Mouse (Mus musculus) liver, embryonic 14.5 days (tissue): ENCODE measurements at regions not wholly inside any gene's neighbourhood (a gene's known extent, or its start where the extent isn't known, plus 50 kb on each side); places are given as distances from the start of the nearest gene placed in this dataset.

Experiments used
- ATAC-seq: fragments of 200-750 bp; cut with Nextera tagmentation; 2 replicates; pipeline ENCODE4 v1.8.0; 2017; ENCODE audit warnings: moderate number of reproducible peaks, mild to moderate bottlenecking, moderate library complexity; ENCODE audit not compliant: insufficient read depth
- DNase-seq, 3 experiments: peaks; one replicate each; pipeline ENCODE4 v3.0.0-alpha.2; 2012 to 2013; ENCODE audit warnings: low read depth in 3 of 3, low spot score in 3 of 3
- H3K27ac ChIP-seq: fragments of 300-500 bp; sonication (generic); 2 replicates; pipeline ENCODE4 v1.5.1; 2014; ENCODE audit warnings: moderate library complexity, mild to moderate bottlenecking, control low read depth, inconsistent platforms
- H3K27me3 ChIP-seq: fragments of 300-500 bp; sonication (generic); 2 replicates; pipeline ENCODE4 v1.6.1; 2014; ENCODE audit warnings: mild to moderate bottlenecking, low read length, moderate library complexity; ENCODE audit not compliant: control insufficient read depth, insufficient read depth
- H3K36me3 ChIP-seq: fragments of 300-500 bp; sonication (generic); replicated peaks from 2 replicates; pipeline ENCODE4 v1.6.1; 2014; ENCODE audit warnings: low read depth; ENCODE audit not compliant: control insufficient read depth, insufficient read depth
- H3K4me1 ChIP-seq, 2 experiments: fragments of 200-500 bp in 1 of 2; fragments of 300-500 bp in 1 of 2; sonication (generic) in 1 of 2; replicated peaks; 2 replicates each; pipeline ENCODE4 v1.6.1; 2012 to 2014; ENCODE audit warnings: antibody characterized with exemption in 1 of 2, inconsistent platforms in 1 of 2, low read length in 1 of 2; ENCODE audit not compliant: control insufficient read depth in 2 of 2, insufficient read depth in 2 of 2
- H3K4me2 ChIP-seq: fragments of 300-500 bp; sonication (generic); 2 replicates; pipeline ENCODE4 v1.6.1; 2014; ENCODE audit warnings: low read depth, mild to moderate bottlenecking, control low read depth, moderate library complexity
- H3K4me3 ChIP-seq, 2 experiments: fragments of 200-500 bp in 1 of 2; fragments of 300-500 bp in 1 of 2; sonication (generic) in 1 of 2; 2 replicates each; pipeline ENCODE4 v1.5.1; 2012 to 2014; ENCODE audit warnings: low read depth in 2 of 2, low read length in 2 of 2, mild to moderate bottlenecking in 2 of 2, control low read depth in 1 of 2, inconsistent platforms in 1 of 2, moderate library complexity in 1 of 2; ENCODE audit not compliant: insufficient read depth in 1 of 2
- H3K9ac ChIP-seq: fragments of 300-500 bp; sonication (generic); replicated peaks from 2 replicates; pipeline ENCODE4 v1.6.1; 2014; ENCODE audit warnings: mild to moderate bottlenecking, control low read depth, moderate library complexity
- H3K9me3 ChIP-seq: fragments of 300-500 bp; sonication (generic); 2 replicates; pipeline ENCODE4 v1.6.1; 2016; ENCODE audit warnings: low read length, mixed read lengths; ENCODE audit not compliant: control insufficient read depth
- CTCF ChIP-seq: IDR thresholded peaks from 2 replicates; pipeline ENCODE4 v1.5.1; 2016; ENCODE audit warnings: antibody characterized with exemption, low read depth, control low read depth
- EP300 ChIP-seq: IDR thresholded peaks from 2 replicates; pipeline ENCODE4 v1.6.1; 2016; ENCODE audit warnings: antibody characterized with exemption, low read depth
- WGBS: fragments of 180-500 bp; shearing (Covaris S2); extraction: QIAGEN DNeasy Blood & Tissue Kit; methylation state at CpG from one replicate; pipeline ENCODE4 v1.1.7; 2014; ENCODE audit not compliant: insufficient replicate concordance; 5-methylcytosine and 5-hydroxymethylcytosine counted together

- Histone ChIP-seq H3K36me3 (no peaks in the 10 kb centered on the region), H3K4me1 (peaks cover 0 to 4% of the 10 kb centered on the region in 2 experiments; a peak in 2 of 4 replicates), H3K27me3 (no peaks in the 10 kb centered on the region), H3K9me3 (no peaks in the 10 kb centered on the region), H3K4me2 (no peak overlapping the region), H3K9ac (no peak overlapping the region), H3K4me3 (no peak overlapping the region), H3K27ac (no peak overlapping the region)
- no peak for ATAC-seq
- no peak for DNase-seq
- 22% methylated on average over 1 of the region's 1 CpGs for WGBS
- TF ChIP-seq EP300 = no peak
- no peak for TF ChIP-seq CTCF
Observed at GRCm38 (mm10) chrX:13348415-13348814, 67.6 kb downstream of the Ddx3x start.

GRCm38 (mm10) chrX:13350461-13350860 is 69.7 kb downstream of the Ddx3x start:
- WGBS = 54% methylated on average over 3 of the region's 3 CpGs
- Histone ChIP-seq H3K9me3 (no peaks in the 10 kb centered on the region), H3K9ac (no peak overlapping the region), H3K36me3 (no peaks in the 10 kb centered on the region), H3K27ac (no peak overlapping the region), H3K4me1 (peaks cover 0 to 2% of the 10 kb centered on the region in 2 experiments; a peak in 2 of 4 replicates), H3K4me2 (no peak overlapping the region), H3K4me3 (no peak overlapping the region), H3K27me3 (no peaks in the 10 kb centered on the region)
- DNase-seq (no peak), ATAC-seq (no peak)
- TF ChIP-seq CTCF (no peak), EP300 (no peak)

- ATAC-seq (no peak), DNase-seq (no peak)
- Histone ChIP-seq H3K9ac (no peak overlapping the region), H3K36me3 (no peaks in the 10 kb centered on the region), H3K27ac (no peak overlapping the region), H3K9me3 (no peaks in the 10 kb centered on the region), H3K27me3 (no peaks in the 10 kb centered on the region), H3K4me2 (no peak overlapping the region), H3K4me3 (no peak overlapping the region), H3K4me1 (no peaks in the 10 kb centered on the region)
- TF ChIP-seq CTCF (no peak), EP300 (no peak)
- WGBS = 47% methylated on average over 5 of the region's 5 CpGs
Observed at GRCm38 (mm10) chrX:13357149-13357783, 76.5 kb downstream of the Ddx3x start.

- Histone ChIP-seq H3K9ac (no peak overlapping the region), H3K36me3 (no peaks in the 10 kb centered on the region), H3K4me3 (no peak overlapping the region), H3K4me2 (no peak overlapping the region), H3K9me3 (no peaks in the 10 kb centered on the region), H3K4me1 (no peaks in the 10 kb centered on the region), H3K27me3 (no peaks in the 10 kb centered on the region), H3K27ac (no peak overlapping the region)
- ATAC-seq = no peak
- WGBS = 56% methylated on average over 3 of the region's 3 CpGs
- no peak for DNase-seq
- TF ChIP-seq CTCF (no peak), EP300 (no peak)
Observed at GRCm38 (mm10) chrX:13357973-13358372, 77.2 kb downstream of the Ddx3x start.

- 73% methylated on average over 5 of the region's 5 CpGs for WGBS
- Histone ChIP-seq H3K9ac (no peak overlapping the region), H3K36me3 (no peaks in the 10 kb centered on the region), H3K27ac (no peak overlapping the region), H3K9me3 (no peaks in the 10 kb centered on the region), H3K4me2 (no peak overlapping the region), H3K27me3 (no peaks in the 10 kb centered on the region), H3K4me3 (no peak overlapping the region), H3K4me1 (no peaks in the 10 kb centered on the region)
- no peak for TF ChIP-seq CTCF
- TF ChIP-seq EP300 = no peak
- ATAC-seq = no peak
- DNase-seq = no peak
Observed at GRCm38 (mm10) chrX:13360436-13360835, 79.7 kb downstream of the Ddx3x start.
